ENCODE assay signal across 9 mouse cellular contexts in genomic region chr11:102082322-102082721, GRCm38 (mm10). TPM values are rescaled to one million over a fixed set of nuclear protein-coding genes. Genes with fewer than 3 reads are reported as not detected.
DNase-seq lines count a peak whose midpoint lies in the region; ATAC-seq lines count a peak whose summit lies in the region.
"Had no signal": no experiment of that assay in that cellular context is flagged by ENCODE, and none has a peak within 500 bp of the region (broad histone marks: within the 10 kb centered on the region; RNA-seq: fewer than 3 reads in every experiment).

No protein-coding gene starts in this region.

- intact Hi-C loops in heart, postnatal 10 days (cut with DNase I) = no loop called here

- no peaks in the 10 kb centered on the region for H3K27me3 ChIP-seq in forebrain, embryonic 13.5 days
- peaks cover 26% of the 10 kb centered on the region for H3K27me3 ChIP-seq in liver, embryonic 12.5 days (replicated peaks)
- H3K27me3 ChIP-seq in neural tube, embryonic 11.5 days (ENCODE audit: control insufficient read depth, insufficient read depth, low read length) = no peaks in the 10 kb centered on the region

- H3K36me3 ChIP-seq in forebrain, embryonic 13.5 days (ENCODE audit: poor library complexity, severe bottlenecking) = peaks cover 45% of the 10 kb centered on the region
- H3K36me3 ChIP-seq in liver, embryonic 12.5 days = peaks cover 56% of the 10 kb centered on the region
- no peaks in the 10 kb centered on the region for H3K36me3 ChIP-seq in neural tube, embryonic 11.5 days (ENCODE audit: control insufficient read depth, insufficient read depth, low read length)

- H3K4me2 ChIP-seq in forebrain, embryonic 13.5 days = peak overlapping the region; percentile 87
- peak overlapping the region; percentile 70 for H3K4me2 ChIP-seq in liver, embryonic 12.5 days
- H3K4me2 ChIP-seq in neural tube, embryonic 11.5 days (ENCODE audit: low read depth) = peak overlapping the region; percentile 68

- DNase-seq in urinary bladder, postnatal 14 days (ENCODE audit: low spot score) = peak; percentile 77
- no peak for DNase-seq in urinary bladder, adult 2 months (ENCODE audit: low spot score)
- DNase-seq in heart, postnatal 10 days = peak; percentile 67 to 68
- DNase-seq in kidney, postnatal 25 days = peak; percentile 67 to 81
- peak; percentile 87 for DNase-seq in neural tube, embryonic 11.5 days (ENCODE audit: low spot score)
- peak; percentile 72 to 81 for DNase-seq in urinary bladder, postnatal 4 days (ENCODE audit: low spot score in 2 of 2)

- ATAC-seq in forebrain, embryonic 13.5 days = peak; percentile 85
- peak; percentile 71 for ATAC-seq in liver, embryonic 12.5 days
- ATAC-seq in neural tube, embryonic 11.5 days (ENCODE audit: insufficient read depth, low FRiP score, low TSS enrichment) = peak; percentile 85

- no peaks in the 10 kb centered on the region for H3K9me3 ChIP-seq in forebrain, embryonic 13.5 days (replicated peaks)
- H3K9me3 ChIP-seq in liver, embryonic 12.5 days (replicated peaks) = no peaks in the 10 kb centered on the region
- H3K9me3 ChIP-seq in neural tube, embryonic 11.5 days (ENCODE audit: control insufficient read depth, low read length) = no peaks in the 10 kb centered on the region

- peak overlapping the region; percentile 41 for H3K4me3 ChIP-seq in forebrain, embryonic 13.5 days
- peak overlapping the region; percentile 41 for H3K4me3 ChIP-seq in liver, embryonic 12.5 days
- peak overlapping the region; percentile 22 for H3K4me3 ChIP-seq in neural tube, embryonic 11.5 days (ENCODE audit: low read depth, low read length)
- H3K4me3 ChIP-seq: megakaryocyte, embryonic 14.5 days had no signal

- no peak overlapping the region; the same call in 1 of the 2 replicates for H3K27ac ChIP-seq in forebrain, embryonic 13.5 days
- no peak overlapping the region for H3K27ac ChIP-seq in liver, embryonic 12.5 days
- 0 out of 2 replicates have a peak overlapping the region, but pooled peaks have one; percentile 15 for H3K27ac ChIP-seq in neural tube, embryonic 11.5 days (ENCODE audit: low read depth, low read length)

- H3K9ac ChIP-seq in forebrain, embryonic 13.5 days = peak overlapping the region; percentile 65
- H3K9ac ChIP-seq in liver, embryonic 12.5 days = peak overlapping the region; percentile 58; the same call in 1 of the 2 replicates
- H3K9ac ChIP-seq in neural tube, embryonic 11.5 days (ENCODE audit: low read length) = peak overlapping the region; percentile 42

- H3K4me1 ChIP-seq in forebrain, embryonic 13.5 days = peaks cover 50% of the 10 kb centered on the region
- H3K4me1 ChIP-seq in liver, embryonic 12.5 days = peaks cover 36% of the 10 kb centered on the region
- H3K4me1 ChIP-seq in neural tube, embryonic 11.5 days (ENCODE audit: control insufficient read depth, insufficient read depth, low read length) = peaks cover 15% of the 10 kb centered on the region

- under 1% methylated on average over 18 of the region's 18 CpGs for WGBS in forebrain, embryonic 13.5 days
- WGBS in liver, embryonic 12.5 days (ENCODE audit: insufficient replicate concordance) = 4% methylated on average over 18 of the region's 18 CpGs
- under 1% methylated on average over 18 of the region's 18 CpGs for WGBS in neural tube, embryonic 11.5 days

RNA-seq across cellular contexts. Expression of gene Mpp2, which starts 6.0 kb away (rescaled TPM):
- 18.9 and 21.0 TPM in 2 replicates for polyA plus RNA-seq in urinary bladder, adult 2 months (2012; rRNA removed)
- 19.8 and 22.0 TPM in 2 replicates for polyA plus RNA-seq in forebrain, embryonic 13.5 days (2015; fragmentation: Nextera tagmentation; extraction: Ambion mirVana)
- 1 to 10 TPM; 4.0 to 4.1 TPM for total RNA-seq in heart, postnatal 10 days (2021)
- polyA plus RNA-seq in liver, embryonic 12.5 days (2016; fragmentation: Nextera tagmentation; extraction: Ambion mirVana) = 15.1 and 16.7 TPM in 2 replicates
- 15.8 and 16.2 TPM in 2 replicates for polyA plus RNA-seq in neural tube, embryonic 11.5 days (2014; fragmentation: Nextera tagmentation; extraction: Ambion mirVana)

RNA-seq across cellular contexts. Expression of gene Ppy, which starts 18.8 kb away (rescaled TPM):
- polyA plus RNA-seq in urinary bladder, adult 2 months (2012; rRNA removed) = 0.19 and 0.51 TPM in 2 replicates
- polyA plus RNA-seq in forebrain, embryonic 13.5 days (2015; fragmentation: Nextera tagmentation; extraction: Ambion mirVana) = not detected in 2 replicates
- total RNA-seq in heart, postnatal 10 days (2021) = not detected
- polyA plus RNA-seq in liver, embryonic 12.5 days (2016; fragmentation: Nextera tagmentation; extraction: Ambion mirVana) = not detected in 2 replicates
- polyA plus RNA-seq in neural tube, embryonic 11.5 days (2014; fragmentation: Nextera tagmentation; extraction: Ambion mirVana) = not detected in 2 replicates

RNA-seq across cellular contexts. Expression of gene Pyy, which starts 25.3 kb away (rescaled TPM):
- not detected in 2 replicates for polyA plus RNA-seq in urinary bladder, adult 2 months (2012; rRNA removed)
- not detected in 2 replicates for polyA plus RNA-seq in forebrain, embryonic 13.5 days (2015; fragmentation: Nextera tagmentation; extraction: Ambion mirVana)
- not detected for total RNA-seq in heart, postnatal 10 days (2021)
- 0.32 TPM in 1 of 2 replicates, not detected in the other for polyA plus RNA-seq in liver, embryonic 12.5 days (2016; fragmentation: Nextera tagmentation; extraction: Ambion mirVana)
- polyA plus RNA-seq in neural tube, embryonic 11.5 days (2014; fragmentation: Nextera tagmentation; extraction: Ambion mirVana) = 1.0 TPM in 1 of 2 replicates, not detected in the other

RNA-seq across cellular contexts. Expression of gene Cd300lg, which starts 41.0 kb away (rescaled TPM):
- 15.3 and 19.8 TPM in 2 replicates for polyA plus RNA-seq in urinary bladder, adult 2 months (2012; rRNA removed)
- polyA plus RNA-seq in forebrain, embryonic 13.5 days (2015; fragmentation: Nextera tagmentation; extraction: Ambion mirVana) = 0.27 and 0.31 TPM in 2 replicates
- total RNA-seq in heart, postnatal 10 days (2021) = 10 to 100 TPM; 64.4 to 75.9 TPM
- polyA plus RNA-seq in liver, embryonic 12.5 days (2016; fragmentation: Nextera tagmentation; extraction: Ambion mirVana) = 0.50 and 0.51 TPM in 2 replicates
- 0.12 and 0.26 TPM in 2 replicates for polyA plus RNA-seq in neural tube, embryonic 11.5 days (2014; fragmentation: Nextera tagmentation; extraction: Ambion mirVana)

RNA-seq across cellular contexts. Expression of gene Mpp3, which starts 54.1 kb away (rescaled TPM):
- 1.2 and 1.4 TPM in 2 replicates for polyA plus RNA-seq in urinary bladder, adult 2 months (2012; rRNA removed)
- polyA plus RNA-seq in forebrain, embryonic 13.5 days (2015; fragmentation: Nextera tagmentation; extraction: Ambion mirVana) = 40.8 and 41.0 TPM in 2 replicates
- total RNA-seq in heart, postnatal 10 days (2021) = 1 to 10 TPM; 5.5 to 7.4 TPM
- 0.66 and 0.85 TPM in 2 replicates for polyA plus RNA-seq in liver, embryonic 12.5 days (2016; fragmentation: Nextera tagmentation; extraction: Ambion mirVana)
- 28.1 and 35.1 TPM in 2 replicates for polyA plus RNA-seq in neural tube, embryonic 11.5 days (2014; fragmentation: Nextera tagmentation; extraction: Ambion mirVana)
